Mouse (Mus musculus) left cerebral cortex, postnatal 4 days (tissue): ENCODE results near the gene Gm49373. TPM values are rescaled to one million over a fixed set of nuclear protein-coding genes. Genes with fewer than 3 reads are reported as not detected.

Source experiments
- DNase-seq: peaks from one replicate; pipeline ENCODE4 v3.0.0-alpha.2; 2022
- intact Hi-C: fragments of 180-260 bp; cut with DNase I; formaldehyde crosslinking; loops from one replicate; pipeline ENCODE4 v1.15.1; 2025
- total RNA-seq, 2 experiments: library from RNA; stranded (reverse); gene quantifications; 2 replicates each; pipeline ENCODE4 v1.2.3; 2021

Gene Gm49373
- total RNA-seq, result 1 to 10 TPM; 1.9 TPM

DNA sequence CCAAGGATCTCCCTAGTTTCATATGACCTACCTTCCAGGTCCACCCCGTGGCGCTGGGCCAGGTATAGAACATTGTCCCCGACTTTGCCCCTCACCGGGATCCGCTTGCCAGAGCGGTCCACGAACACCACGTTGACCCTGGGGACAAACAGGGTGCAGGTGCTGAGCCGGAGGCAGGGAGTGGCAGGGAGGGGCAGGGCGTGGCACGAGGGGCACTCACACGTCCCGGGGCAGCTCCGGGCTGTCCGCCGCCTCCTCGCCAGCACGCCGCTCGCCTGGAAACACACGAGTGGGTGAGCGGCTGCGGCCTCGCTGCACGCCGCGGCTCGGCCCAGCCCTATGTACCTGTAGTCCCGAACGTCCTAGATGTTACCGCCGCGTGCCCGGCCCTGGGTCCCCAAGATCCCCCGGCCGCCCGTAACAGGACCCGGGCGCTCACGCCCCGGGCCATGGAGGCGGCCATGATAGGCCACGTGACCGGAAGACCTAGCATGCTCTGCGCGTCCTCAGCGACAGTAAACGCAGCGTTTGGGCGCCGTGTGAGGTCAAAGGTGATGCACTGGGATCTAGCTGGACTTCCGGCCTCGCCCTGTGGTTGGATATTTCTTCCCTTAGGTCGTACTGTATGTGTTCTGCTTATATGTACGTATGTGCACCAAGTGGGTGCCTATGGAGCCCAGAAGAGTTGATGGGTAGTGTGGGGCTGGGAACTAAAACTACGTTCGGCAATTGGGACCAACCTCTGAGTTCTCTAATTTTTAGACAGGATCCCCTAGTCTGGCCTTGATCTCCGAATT is at the start of gene Gm49373, which contains the start of gene Fdx1l:
Gm49373 (minus strand) TSS at position 53 of the 797 bp plus-strand sequence.
Fdx1l (minus strand) TSS at position 571 of the 797 bp plus-strand sequence.
- peak; percentile 92 for DNase-seq
- intact Hi-C loops, result no loop called here

DNA sequence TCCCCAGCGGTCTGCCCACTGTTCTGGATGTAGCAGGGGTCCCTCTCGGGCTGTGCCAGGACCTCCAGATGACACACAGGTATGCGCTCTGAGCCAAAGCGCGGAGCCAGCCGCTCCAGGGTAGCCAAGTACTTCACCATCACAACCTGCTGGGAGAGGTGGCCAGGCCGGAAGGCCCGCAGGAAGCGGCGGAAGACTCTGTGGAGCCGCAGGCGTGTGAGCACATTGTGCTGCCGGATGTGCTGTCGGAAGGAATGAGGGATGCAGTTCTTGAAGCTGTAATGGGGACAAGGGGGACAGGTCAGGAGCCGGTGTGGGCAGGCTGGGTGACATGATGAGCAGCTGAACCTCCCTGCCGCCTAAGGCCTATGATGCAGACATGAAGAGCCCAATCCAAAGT is 48.6 kb upstream of the Gm49373 start:
- no peak for DNase-seq
- intact Hi-C loops, result no loop called here

DNA sequence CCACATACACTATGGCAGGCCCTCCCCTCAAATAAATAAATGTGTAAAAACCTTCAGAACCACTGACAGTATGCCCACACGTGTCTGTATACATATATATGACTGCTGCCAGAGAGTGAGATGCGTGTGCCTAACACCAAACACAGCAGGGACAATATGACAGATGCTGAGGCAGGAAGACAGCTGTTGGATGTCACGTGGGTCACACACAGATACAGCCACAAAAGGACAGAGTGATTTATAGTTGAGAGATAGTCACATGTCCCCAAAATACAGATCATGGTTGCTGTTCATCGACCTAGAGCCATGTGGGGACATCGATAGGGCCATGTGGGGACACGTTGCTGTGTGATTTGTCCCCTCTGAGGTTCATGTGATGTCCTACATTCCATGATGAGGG is 44.2 kb upstream of the Gm49373 start:
- no peak for DNase-seq
- intact Hi-C loops, result no loop called here

DNA sequence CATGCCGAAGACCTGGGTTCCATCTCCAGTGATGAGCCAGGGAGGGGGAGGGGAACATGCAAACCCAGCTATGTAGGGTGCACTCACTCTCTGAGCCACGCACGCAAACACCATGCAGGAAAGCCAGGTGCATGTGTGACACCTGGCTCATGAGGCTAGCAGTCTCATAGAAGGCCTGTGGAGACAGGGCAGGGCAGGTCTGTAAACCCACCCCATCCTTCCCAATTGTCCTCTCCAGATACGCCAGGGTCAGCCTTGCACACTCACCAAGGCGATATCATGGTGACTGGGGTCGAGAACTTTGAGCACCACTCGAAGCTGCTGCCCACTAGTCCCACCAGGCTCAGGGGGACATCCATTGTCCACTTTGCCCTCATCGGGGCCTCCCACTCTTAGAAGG is 42.2 kb upstream of the Gm49373 start:
- intact Hi-C loops, result no loop called here
- DNase-seq, result no peak

DNA sequence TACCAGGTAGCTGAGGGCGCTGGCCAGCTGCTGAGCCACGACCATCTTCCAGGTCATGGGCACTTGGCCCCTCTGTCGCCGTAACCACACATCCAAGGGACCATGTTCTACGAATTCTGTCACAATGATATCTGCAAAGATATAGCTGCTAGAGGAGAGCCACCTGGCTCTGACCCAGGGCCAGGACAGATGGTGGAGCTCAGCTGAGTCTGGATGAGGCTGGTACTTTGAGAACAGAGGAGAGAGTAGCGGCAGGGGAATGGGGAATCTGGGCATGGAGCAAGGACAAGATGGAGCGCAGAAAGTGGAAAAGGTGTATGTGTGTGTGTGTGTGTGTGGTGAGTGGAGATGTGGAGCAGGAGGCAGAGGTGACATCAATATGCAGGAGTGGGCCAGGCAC is 41.3 kb upstream of the Gm49373 start:
- intact Hi-C loops, result no loop called here
- no peak for DNase-seq

DNA sequence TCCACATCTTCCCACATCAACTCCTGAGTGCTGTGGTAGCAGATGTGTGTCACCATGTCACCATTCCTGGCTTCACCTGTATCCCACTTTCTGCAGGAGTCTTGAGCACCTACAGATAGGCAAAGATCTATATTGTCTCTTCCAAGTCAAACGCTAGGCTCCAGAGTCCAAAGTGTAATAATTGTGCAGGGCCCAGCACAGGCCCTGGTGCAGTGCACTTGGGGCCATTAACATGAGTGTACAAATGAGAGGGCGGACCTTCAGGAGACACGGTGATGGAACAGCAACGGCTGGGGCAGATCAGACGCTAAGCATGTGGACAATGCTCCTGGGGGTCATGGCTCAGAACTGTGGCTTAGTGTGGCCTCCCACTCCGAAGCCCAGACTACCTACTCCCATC is 40.9 kb upstream of the Gm49373 start:
- DNase-seq, result no peak
- intact Hi-C loops, result no loop called here

DNA sequence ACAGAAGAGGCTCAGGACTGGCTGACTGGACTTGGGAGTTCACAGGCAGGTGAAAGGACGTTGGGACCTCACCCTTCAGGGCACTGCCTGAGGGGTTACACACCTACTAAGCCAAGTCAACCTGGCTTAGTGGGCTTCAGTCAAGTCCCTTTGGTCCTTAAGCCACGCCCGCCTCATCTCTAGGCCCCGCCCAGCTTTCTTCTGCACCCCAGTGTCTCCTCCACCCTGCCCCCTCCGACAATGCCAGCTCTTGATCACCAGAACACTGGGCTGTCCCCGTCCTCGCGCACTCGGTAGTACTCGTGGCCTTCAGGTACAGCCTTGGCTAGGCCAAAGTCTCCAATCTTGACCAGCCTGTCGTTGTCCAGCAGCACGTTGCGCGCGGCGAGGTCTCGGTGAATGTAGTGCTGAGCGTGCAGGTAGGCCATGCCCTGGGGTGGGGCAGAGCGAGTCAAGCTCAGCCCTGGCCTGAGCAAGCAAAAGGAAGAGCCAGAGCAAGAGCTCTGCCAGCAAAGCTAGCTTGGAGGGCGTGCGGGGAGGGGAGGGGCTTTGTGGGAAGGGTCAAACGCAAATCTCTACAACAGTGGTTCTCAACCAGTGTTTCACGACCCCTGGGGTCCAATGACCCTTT is 34.8 kb upstream of the Gm49373 start:
- intact Hi-C loops, result no loop called here
- DNase-seq, result no peak

DNA sequence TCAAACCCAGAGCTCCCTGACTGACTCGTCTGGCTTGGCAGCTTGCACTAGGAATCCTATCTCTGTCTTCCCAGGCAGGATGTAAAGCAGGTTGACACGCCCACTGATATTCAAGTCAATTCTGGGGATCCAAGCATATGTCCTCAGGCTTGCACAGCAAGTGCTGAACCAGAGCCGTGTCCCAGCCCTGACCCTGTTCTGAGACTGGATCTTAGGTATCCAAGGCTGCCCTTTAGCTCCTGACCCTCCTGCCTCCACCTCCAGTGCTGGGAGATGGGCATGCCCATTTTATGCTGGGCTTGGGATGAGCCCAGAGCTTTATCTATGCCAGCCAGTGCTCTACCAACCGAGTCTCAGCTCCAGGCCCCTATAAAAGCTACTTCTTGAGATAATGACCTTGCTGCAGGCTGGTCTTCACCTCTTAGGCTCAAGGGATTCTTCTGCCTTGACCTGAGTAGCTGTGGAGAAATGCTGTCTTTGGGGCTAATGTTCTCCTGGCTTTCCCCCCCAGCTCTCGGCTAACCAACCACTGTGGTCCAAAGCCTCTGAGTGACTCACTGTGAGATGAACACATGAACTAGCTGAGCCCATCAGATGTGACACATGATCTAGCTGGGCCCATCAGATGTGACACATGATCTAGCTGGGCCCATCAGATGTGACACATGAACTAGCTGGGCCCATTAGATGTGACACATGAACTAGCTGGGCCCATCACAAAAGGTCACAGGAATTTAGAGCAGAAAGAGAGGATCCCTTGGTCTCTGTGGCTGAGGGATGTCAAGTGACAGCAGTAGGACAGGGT is 33.1 kb upstream of the Gm49373 start:
- DNase-seq, result no peak
- intact Hi-C loops, result no loop called here

DNA sequence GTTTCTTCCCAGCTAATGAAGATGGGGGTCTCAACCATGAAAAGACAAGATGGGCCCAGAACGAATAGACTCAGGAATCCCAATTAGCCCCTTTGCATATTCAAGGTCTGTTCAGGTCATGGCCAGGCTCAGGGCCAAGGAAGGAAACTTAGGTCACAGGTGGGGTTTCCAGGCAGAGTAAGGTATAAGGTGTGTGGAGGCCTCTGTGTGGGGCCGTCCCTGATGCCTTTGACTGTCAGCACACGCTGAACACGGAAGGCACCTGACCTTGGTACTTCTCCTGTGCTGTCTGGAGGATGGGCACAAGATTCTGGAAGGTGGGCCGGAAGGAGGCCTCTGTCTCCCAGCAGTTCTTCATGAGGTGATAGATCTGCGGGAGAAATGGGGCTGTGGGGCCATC is 31.9 kb upstream of the Gm49373 start:
- no peak for DNase-seq
- intact Hi-C loops, result no loop called here

DNA sequence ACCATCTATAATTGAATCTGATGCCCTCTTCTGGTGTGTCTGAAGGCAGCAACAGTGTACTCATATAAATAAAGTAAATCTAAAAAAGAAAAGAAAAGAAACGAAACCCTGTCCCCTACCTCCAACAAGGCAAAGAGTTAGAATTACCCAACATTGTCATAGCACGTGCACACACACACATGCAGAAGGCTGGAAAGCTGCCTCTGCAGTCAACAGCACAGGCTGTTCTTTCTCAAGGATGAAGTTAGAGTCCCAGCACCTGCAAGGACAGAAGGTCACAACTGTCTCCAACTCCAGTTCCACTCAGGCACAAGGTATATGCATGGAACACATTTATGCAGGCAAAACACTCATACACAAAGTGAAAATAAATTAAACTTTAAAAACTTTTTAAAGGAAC is 29.2 kb upstream of the Gm49373 start:
- intact Hi-C loops, result no loop called here
- DNase-seq, result no peak

DNA sequence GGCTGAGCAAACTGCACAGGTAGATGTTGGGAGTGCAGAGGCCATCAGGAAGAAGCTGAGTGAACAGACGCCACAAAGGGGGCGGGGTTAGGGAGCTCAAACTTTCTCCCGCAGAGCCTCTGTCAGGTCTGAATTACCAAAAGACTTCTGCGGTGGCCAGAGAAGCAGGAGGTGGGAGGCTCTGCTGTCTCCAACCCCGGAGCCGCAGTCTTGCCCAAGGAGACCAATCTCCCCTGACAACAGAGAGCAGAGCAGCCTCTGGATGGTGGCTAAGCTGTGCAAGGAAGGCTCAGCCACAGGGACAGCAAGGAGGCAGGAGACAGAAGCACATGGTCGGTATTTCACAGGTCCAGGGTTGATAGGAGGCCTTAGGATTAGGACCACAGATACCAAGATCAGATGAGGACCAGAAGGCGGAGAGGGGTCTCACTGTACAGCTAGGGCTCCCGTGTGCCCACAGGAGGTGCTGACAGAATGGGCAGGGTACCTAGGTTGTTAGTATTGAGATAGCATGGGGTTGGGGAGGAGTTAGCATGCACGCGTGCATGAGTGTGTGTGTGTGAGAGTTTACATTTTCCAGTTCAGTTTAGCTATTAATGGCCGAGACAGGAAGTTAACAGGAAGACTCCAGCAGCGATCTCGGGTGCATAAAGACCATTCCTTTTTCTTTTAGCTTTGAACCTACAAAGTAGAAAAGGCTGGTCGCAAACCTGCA is 27.7 kb upstream of the Gm49373 start:
- intact Hi-C loops, result no loop called here
- DNase-seq, result no peak

DNA sequence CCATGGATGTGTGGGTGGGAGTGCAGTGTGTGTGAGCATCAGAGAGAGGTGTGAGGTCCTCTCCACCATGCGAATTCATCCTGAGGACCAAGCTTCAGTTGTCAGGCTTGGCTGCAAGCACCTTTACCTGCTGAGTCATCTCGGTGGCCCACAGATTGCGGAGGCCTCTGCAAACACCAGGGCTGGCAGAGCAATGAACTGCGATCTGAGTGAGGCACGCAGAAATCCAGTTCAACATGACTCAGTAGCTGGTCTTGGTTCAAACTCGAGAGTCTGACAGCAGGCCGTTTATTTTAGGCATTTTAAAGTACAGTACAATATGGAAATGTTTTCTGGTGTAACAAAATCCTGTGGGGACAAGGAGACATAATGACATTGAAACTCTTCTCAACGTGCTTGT is 24.9 kb upstream of the Gm49373 start:
- intact Hi-C loops, result no loop called here
- no peak for DNase-seq

DNA sequence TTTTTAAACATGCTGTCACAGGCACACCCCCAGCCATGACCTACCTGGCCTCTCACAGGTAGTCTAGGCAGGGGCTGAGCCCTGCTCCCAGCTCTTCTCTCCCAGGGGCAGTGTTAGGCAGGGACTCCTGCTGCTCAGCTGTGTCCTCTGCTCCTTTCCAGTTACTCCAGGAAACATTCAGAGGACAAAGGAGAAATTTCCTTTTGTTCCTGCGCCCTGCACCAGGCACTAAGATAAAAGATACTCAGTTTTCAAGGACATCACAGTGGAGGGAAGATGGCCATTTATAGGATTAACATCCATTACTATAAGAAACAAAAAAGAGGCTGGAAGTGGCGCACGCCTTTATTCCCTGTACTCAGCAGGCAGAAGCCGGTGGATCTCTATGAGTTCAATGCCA is 23.1 kb upstream of the Gm49373 start:
- intact Hi-C loops, result no loop called here
- DNase-seq, result no peak

DNA sequence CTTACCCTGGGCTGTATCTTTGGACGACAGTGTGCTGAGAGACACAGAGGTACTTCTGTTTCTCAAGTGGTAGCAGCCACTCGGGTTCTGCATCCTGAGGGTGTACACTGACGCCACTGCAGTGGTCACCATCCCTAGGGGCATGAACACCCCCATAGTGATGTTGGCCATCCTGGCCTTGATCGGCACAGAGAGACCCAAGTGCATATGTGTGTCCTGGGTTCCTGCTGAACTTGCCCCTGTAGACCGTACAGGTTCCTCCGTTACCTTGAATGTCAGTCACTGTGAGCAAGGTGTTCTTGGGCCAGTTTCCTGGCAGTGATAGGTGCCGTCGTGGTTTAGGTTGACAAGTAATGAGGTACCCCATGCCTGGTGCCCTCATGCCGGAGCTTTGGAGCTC is 20.5 kb upstream of the Gm49373 start:
- intact Hi-C loops, result no loop called here
- no peak for DNase-seq

DNA sequence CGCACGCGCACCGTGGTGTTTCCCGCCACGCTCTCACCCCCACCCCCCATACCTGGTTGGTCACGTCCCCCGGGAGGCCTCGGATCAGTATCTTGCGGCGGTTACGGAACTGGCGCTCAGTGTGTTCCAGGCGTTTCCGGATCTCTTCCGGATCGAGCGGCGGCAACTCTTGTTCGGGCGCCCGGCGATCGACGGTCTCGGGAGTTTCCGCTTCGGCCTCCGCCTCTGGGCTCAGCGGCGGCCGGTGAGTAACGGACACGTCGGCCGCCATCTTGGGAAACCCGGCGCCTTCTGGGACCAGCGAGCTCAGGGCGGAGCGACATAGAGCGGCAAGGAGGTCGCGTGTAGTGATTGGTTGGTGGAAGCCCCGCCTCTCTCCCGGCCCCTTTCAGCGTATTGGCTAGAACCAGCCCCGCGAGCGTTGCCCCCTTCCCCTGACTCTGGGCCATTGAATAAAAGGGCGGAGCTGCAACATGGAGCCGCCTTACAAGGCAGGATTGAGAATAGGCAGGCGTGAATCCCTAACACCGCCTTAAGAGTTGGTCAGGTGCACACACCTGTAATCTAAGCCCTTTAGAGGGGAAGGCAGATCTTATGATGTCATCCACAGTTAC is 18.9 kb upstream of the Gm49373 start, which contains the start of the genes Gm38431 and Raver1:
Gm38431 (minus strand) TSS at position 291 of the 614 bp plus-strand sequence.
Raver1 (minus strand) TSS at position 302 of the 614 bp plus-strand sequence.
- intact Hi-C loops, result no loop called here
- peak; percentile 99 for DNase-seq

DNA sequence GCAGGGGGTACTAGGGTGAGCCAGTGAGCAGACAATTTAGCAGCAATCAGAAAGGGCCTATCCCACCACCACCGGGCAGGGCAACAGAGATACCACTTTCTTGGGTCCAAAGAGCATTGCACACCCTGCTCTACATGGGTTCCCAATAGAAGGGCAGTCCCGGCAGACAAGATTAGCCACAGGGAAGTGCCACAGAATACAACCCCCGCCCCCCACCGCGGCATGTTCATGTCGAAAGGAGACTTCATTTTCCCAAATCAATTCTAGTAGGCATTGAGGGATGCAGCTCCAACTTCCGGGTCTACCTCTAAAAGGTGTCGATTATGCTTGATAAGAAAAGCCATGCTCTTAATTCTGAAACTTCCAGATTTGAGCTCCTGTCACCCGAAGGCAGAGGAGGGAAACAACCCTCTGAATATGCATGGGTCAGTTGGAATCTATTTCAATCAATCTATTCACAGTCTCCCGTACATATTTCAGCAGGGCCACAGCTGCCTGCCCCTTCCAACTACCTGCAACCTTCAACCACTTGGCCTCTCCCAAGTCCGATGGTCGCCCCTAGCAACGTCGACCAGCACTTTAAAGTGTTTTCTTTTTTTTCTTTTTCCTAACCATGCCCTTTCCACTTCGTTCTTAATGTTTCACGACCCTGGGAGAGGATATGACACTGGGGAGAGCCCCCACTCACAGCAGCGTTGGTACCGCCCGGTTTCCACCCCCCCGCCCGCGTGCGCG is 18.2 kb upstream of the Gm49373 start:
- intact Hi-C loops, result no loop called here
- DNase-seq, result no peak

DNA sequence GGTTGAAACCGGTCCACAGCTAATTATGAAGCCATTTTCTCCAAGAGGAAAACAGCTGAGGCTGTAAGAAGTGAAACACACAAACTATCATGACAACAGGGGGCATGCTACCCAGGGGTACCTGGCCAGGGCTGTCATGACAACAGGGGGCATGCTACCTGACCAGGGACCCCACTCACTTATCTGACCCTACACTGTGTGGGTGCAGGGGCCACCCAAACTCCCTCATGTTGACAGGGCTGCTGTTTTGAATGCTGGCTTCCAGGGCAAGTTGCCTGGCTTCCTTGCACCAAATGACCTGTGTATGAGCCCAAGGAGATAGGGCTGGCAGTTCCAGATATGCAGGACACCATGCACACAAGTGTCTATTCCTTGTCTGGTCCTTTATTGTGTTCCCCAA is 17.6 kb upstream of the Gm49373 start:
- intact Hi-C loops, result no loop called here
- no peak for DNase-seq

DNA sequence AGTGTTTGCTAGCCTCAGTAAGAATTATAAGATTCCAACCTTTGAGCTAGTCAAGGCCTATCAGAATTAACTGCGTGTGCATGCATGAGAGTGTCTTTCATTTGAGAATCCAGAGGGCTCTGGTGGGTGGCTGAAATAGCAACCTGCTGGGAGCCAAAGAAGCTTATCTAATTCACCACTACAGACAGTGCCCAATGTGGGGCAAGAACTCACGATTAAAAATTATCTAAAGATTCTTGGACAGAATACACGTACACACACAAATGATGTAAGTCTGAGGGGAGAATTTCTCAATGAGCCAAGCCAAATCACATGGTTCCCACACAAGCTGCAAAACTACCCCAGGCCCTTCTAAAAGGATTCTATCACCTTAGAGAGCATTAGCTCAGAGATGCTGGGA is 10.4 kb upstream of the Gm49373 start:
- intact Hi-C loops, result no loop called here
- DNase-seq, result no peak

DNA sequence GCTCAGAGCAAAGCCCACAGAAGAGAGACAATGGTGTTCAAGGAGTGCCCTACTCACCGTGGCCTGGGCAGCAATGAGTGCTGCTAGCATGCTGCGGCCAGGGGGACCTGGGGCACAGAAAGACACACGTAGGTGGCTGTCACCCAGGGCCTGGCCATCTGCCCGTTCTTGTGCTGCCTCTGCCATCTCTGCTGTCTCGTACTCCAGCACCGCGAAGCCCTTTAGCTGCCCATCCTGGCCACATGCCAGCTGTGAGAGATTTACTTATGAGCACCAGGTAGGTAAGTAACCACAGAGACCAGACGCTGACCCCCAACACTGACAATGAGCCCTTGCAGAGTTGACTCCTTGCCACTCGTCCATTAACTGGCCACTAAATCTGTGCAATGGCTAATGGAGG is 8.2 kb upstream of the Gm49373 start:
- intact Hi-C loops, result no loop called here

DNA sequence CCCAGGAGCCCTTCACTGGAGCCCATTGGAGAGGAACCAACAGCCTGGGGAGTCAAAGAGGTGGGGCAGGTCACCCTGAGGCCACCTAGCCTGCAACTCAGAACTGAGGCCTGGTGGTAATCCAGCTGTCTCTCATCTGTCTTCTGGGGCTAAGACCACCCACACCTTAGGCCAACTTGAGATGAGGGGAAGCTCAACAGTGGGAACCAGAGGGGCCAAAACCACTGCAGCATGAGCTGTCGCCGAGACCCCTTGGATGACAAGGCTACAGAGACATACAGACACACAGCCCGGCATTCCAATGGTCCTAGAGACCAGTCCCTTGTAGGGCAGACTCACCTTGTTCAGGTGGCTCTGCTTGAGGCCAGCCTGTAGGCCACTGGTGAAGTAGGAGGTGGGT is 2.7 kb upstream of the Gm49373 start:
- DNase-seq, result no peak
- intact Hi-C loops, result no loop called here

More for the DNA sequence above, 8.2 kb upstream of the Gm49373 start:
- DNase-seq, result no peak
